Mouse (Mus musculus): ENCODE results near the gene Cd8b1. TPM values are rescaled to one million over a fixed set of nuclear protein-coding genes. Genes with fewer than 3 reads are reported as not detected.

The Cd8b1 gene
- polyA plus RNA-seq, 1 experiment: 845 TPM

GRCm38 (mm10) chr6:71298751-71299150 is 23.8 kb upstream of the Cd8b1 start:
- no peak overlapping the region for H3K4me3 ChIP-seq (ENCODE audit: control insufficient read depth, insufficient read depth, low read length)
- TF ChIP-seq CTCF (IDR thresholded peaks at IDR 0.05; ENCODE audit: borderline replicate concordance, control insufficient read depth, extremely low read depth, insufficient read depth, low read length, poor library complexity) (no peak), POLR2A (IDR thresholded peaks at IDR 0.05; ENCODE audit: control insufficient read depth, extremely low read depth, insufficient read depth, low read length, poor library complexity) (no peak)
- 59% methylated on average over 3 of the region's 3 CpGs for WGBS
- DNase-seq: peak; percentile 68
- no peak overlapping the region for H3K27ac ChIP-seq (ENCODE audit: control insufficient read depth, insufficient read depth, low read length)
- H3K27me3 ChIP-seq (ENCODE audit: control insufficient read depth, insufficient read depth, low read length): no peaks in the 10 kb centered on the region
- H3K4me1 ChIP-seq (replicated peaks; ENCODE audit: control insufficient read depth, insufficient read depth, low read length): peaks cover 29% of the 10 kb centered on the region
- H3K36me3 ChIP-seq (ENCODE audit: control insufficient read depth, insufficient read depth, low read length): no peaks in the 10 kb centered on the region

- peak; percentile 87 for DNase-seq
- peaks cover 45% of the 10 kb centered on the region for H3K4me1 ChIP-seq (replicated peaks; ENCODE audit: control insufficient read depth, insufficient read depth, low read length)
- no peaks in the 10 kb centered on the region for H3K36me3 ChIP-seq (ENCODE audit: control insufficient read depth, insufficient read depth, low read length)
- TF ChIP-seq CTCF (IDR thresholded peaks at IDR 0.05; ENCODE audit: borderline replicate concordance, control insufficient read depth, extremely low read depth, insufficient read depth, low read length, poor library complexity): peak; percentile 45; the same call in 1 of the 2 replicates
- peak; percentile 34; the same call in 1 of the 2 replicates for TF ChIP-seq POLR2A (IDR thresholded peaks at IDR 0.05; ENCODE audit: control insufficient read depth, extremely low read depth, insufficient read depth, low read length, poor library complexity)
- no peak overlapping the region for H3K4me3 ChIP-seq (ENCODE audit: control insufficient read depth, insufficient read depth, low read length)
- 25% methylated on average over 6 of the region's 6 CpGs for WGBS
- H3K27ac ChIP-seq (ENCODE audit: control insufficient read depth, insufficient read depth, low read length): peak overlapping the region; percentile 89
- H3K27me3 ChIP-seq (ENCODE audit: control insufficient read depth, insufficient read depth, low read length): no peaks in the 10 kb centered on the region
Observed at GRCm38 (mm10) chr6:71302097-71302731, 20.4 kb upstream of the Cd8b1 start.

- DNase-seq: peak; percentile 77
- Histone ChIP-seq H3K36me3 (ENCODE audit: control insufficient read depth, insufficient read depth, low read length) (no peaks in the 10 kb centered on the region), H3K27ac (ENCODE audit: control insufficient read depth, insufficient read depth, low read length) (peak overlapping the region; percentile 93), H3K4me3 (ENCODE audit: control insufficient read depth, insufficient read depth, low read length) (no peak overlapping the region), H3K27me3 (ENCODE audit: control insufficient read depth, insufficient read depth, low read length) (no peaks in the 10 kb centered on the region), H3K4me1 (replicated peaks; ENCODE audit: control insufficient read depth, insufficient read depth, low read length) (peaks cover 37% of the 10 kb centered on the region)
- 7% methylated on average over 8 of the region's 8 CpGs for WGBS
- TF ChIP-seq POLR2A (IDR thresholded peaks at IDR 0.05; ENCODE audit: control insufficient read depth, extremely low read depth, insufficient read depth, low read length, poor library complexity): no peak
- no peak for TF ChIP-seq CTCF (IDR thresholded peaks at IDR 0.05; ENCODE audit: borderline replicate concordance, control insufficient read depth, extremely low read depth, insufficient read depth, low read length, poor library complexity)
Observed at GRCm38 (mm10) chr6:71307486-71307885, 15.1 kb upstream of the Cd8b1 start.

- Histone ChIP-seq H3K4me3 (ENCODE audit: control insufficient read depth, insufficient read depth, low read length) (peak within 1 kb of the TSS; percentile 67), H3K27me3 (ENCODE audit: control insufficient read depth, insufficient read depth, low read length) (no peaks in the 10 kb centered on the region), H3K4me1 (replicated peaks; ENCODE audit: control insufficient read depth, insufficient read depth, low read length) (peaks cover 29% of the 10 kb centered on the region), H3K27ac (ENCODE audit: control insufficient read depth, insufficient read depth, low read length) (peak within 1 kb of the TSS; percentile 97), H3K36me3 (ENCODE audit: control insufficient read depth, insufficient read depth, low read length) (peaks cover 28% of the 10 kb centered on the region)
- 39% methylated on average over 3 of the region's 3 CpGs for WGBS
- TF ChIP-seq CTCF (IDR thresholded peaks at IDR 0.05; ENCODE audit: borderline replicate concordance, control insufficient read depth, extremely low read depth, insufficient read depth, low read length, poor library complexity): no peak
- TF ChIP-seq POLR2A (IDR thresholded peaks at IDR 0.05; ENCODE audit: control insufficient read depth, extremely low read depth, insufficient read depth, low read length, poor library complexity): 0 out of 2 replicates have a peak, but pooled peaks have one; percentile 20
- peak; percentile 39 for DNase-seq
Observed at GRCm38 (mm10) chr6:71321826-71322283, 733 bp upstream of the Cd8b1 start, which contains the start of gene Smyd1. Gene Smyd1, minus strand, starts transcription at chr6:71322233.

- Histone ChIP-seq H3K27me3 (ENCODE audit: control insufficient read depth, insufficient read depth, low read length) (no peaks in the 10 kb centered on the region), H3K36me3 (ENCODE audit: control insufficient read depth, insufficient read depth, low read length) (peaks cover 58% of the 10 kb centered on the region), H3K27ac (ENCODE audit: control insufficient read depth, insufficient read depth, low read length) (peak overlapping the region; percentile 97), H3K4me1 (replicated peaks; ENCODE audit: control insufficient read depth, insufficient read depth, low read length) (peaks cover 33% of the 10 kb centered on the region), H3K4me3 (ENCODE audit: control insufficient read depth, insufficient read depth, low read length) (peak overlapping the region; percentile 67)
- TF ChIP-seq CTCF (IDR thresholded peaks at IDR 0.05; ENCODE audit: borderline replicate concordance, control insufficient read depth, extremely low read depth, insufficient read depth, low read length, poor library complexity) (no peak), POLR2A (IDR thresholded peaks at IDR 0.05; ENCODE audit: control insufficient read depth, extremely low read depth, insufficient read depth, low read length, poor library complexity) (no peak)
- peak; percentile 37 for DNase-seq
- WGBS: 90% methylated on average over 9 of the region's 9 CpGs
Observed at GRCm38 (mm10) chr6:71324816-71325215, 2.2 kb downstream of the Cd8b1 start.

GRCm38 (mm10) chr6:71329881-71330280 is 7.3 kb downstream of the Cd8b1 start:
- Histone ChIP-seq H3K36me3 (ENCODE audit: control insufficient read depth, insufficient read depth, low read length) (peaks cover 89% of the 10 kb centered on the region), H3K4me3 (ENCODE audit: control insufficient read depth, insufficient read depth, low read length) (peak overlapping the region; percentile 35), H3K27ac (ENCODE audit: control insufficient read depth, insufficient read depth, low read length) (peak overlapping the region; percentile 97), H3K4me1 (replicated peaks; ENCODE audit: control insufficient read depth, insufficient read depth, low read length) (peaks cover 48% of the 10 kb centered on the region), H3K27me3 (ENCODE audit: control insufficient read depth, insufficient read depth, low read length) (no peaks in the 10 kb centered on the region)
- TF ChIP-seq CTCF (IDR thresholded peaks at IDR 0.05; ENCODE audit: borderline replicate concordance, control insufficient read depth, extremely low read depth, insufficient read depth, low read length, poor library complexity): no peak
- no peak for TF ChIP-seq POLR2A (IDR thresholded peaks at IDR 0.05; ENCODE audit: control insufficient read depth, extremely low read depth, insufficient read depth, low read length, poor library complexity)
- 19% methylated on average over 6 of the region's 6 CpGs for WGBS
- DNase-seq: peak; percentile 40

Measured in thymus, adult 2 months (tissue).